Mouse (Mus musculus) lung, postnatal 0 days (tissue): Measurements from ENCODE around the gene H2afy. TPM values are rescaled to one million over a fixed set of nuclear protein-coding genes. Genes with fewer than 3 reads are reported as not detected.

Experiments
- ATAC-seq: fragments of 200-750 bp; cut with Nextera tagmentation; 2 replicates; pipeline ENCODE4 v1.8.0; 2017; ENCODE audit warnings: moderate library complexity
- DNase-seq: peaks from one replicate; pipeline ENCODE4 v3.0.0-alpha.2; 2016; ENCODE audit warnings: low spot score
- H3K27ac ChIP-seq: fragments of 300-500 bp; sonication (generic); 2 replicates; pipeline ENCODE4 v1.5.1; 2014; ENCODE audit warnings: antibody characterized with exemption, mild to moderate bottlenecking, low read length, mixed read lengths
- H3K27me3 ChIP-seq: fragments of 300-500 bp; sonication (generic); replicated peaks from 2 replicates; pipeline ENCODE4 v1.6.1; 2014; ENCODE audit warnings: low read length, mixed read lengths; ENCODE audit not compliant: insufficient read depth
- H3K36me3 ChIP-seq: fragments of 300-500 bp; sonication (generic); 2 replicates; pipeline ENCODE4 v1.6.1; 2014; ENCODE audit warnings: low read length, mixed read lengths; ENCODE audit not compliant: insufficient read depth
- H3K4me1 ChIP-seq: fragments of 300-500 bp; sonication (generic); 2 replicates; pipeline ENCODE4 v1.6.1; 2014; ENCODE audit warnings: antibody characterized with exemption, low read depth, low read length, mixed read lengths; ENCODE audit not compliant: insufficient read depth
- H3K4me2 ChIP-seq: fragments of 300-500 bp; sonication (generic); replicated peaks from 2 replicates; pipeline ENCODE4 v1.6.1; 2014; ENCODE audit warnings: low read depth, mild to moderate bottlenecking, low read length, moderate library complexity, mixed read lengths
- H3K4me3 ChIP-seq: fragments of 300-500 bp; sonication (generic); 2 replicates; pipeline ENCODE4 v1.5.1; 2014; ENCODE audit warnings: low read depth, low read length
- H3K9ac ChIP-seq: fragments of 300-500 bp; sonication (generic); replicated peaks from 2 replicates; pipeline ENCODE4 v1.6.1; 2014; ENCODE audit warnings: low read depth, mild to moderate bottlenecking
- H3K9me3 ChIP-seq: fragments of 300-500 bp; sonication (generic); 2 replicates; pipeline ENCODE4 v1.6.1; 2016; ENCODE audit warnings: low read length, mixed read lengths
- CTCF ChIP-seq: IDR thresholded peaks from 2 replicates; pipeline ENCODE4 v1.5.1; 2016; ENCODE audit warnings: antibody characterized with exemption, mild to moderate bottlenecking
- EP300 ChIP-seq: IDR thresholded peaks from 2 replicates; pipeline ENCODE4 v1.6.1; 2016; ENCODE audit warnings: antibody characterized with exemption, mild to moderate bottlenecking, control low read depth
- WGBS: fragments of 180-500 bp; shearing (Covaris S2); extraction: QIAGEN DNeasy Blood & Tissue Kit; methylation state at CpG from one replicate; pipeline ENCODE4 v1.1.7; 2014; 5-methylcytosine and 5-hydroxymethylcytosine counted together
- polyA plus RNA-seq: library from polyadenylated mRNA; unstranded; fragments of >200 nt; fragmentation: Nextera tagmentation; extraction: Ambion mirVana; gene quantifications from 2 replicates; pipeline ENCODE4 v1.2.1, GENCODE M21; 2015

H2afy gene
- polyA plus RNA-seq, 1 experiment from 2014 or later, result 126 TPM

DNA sequence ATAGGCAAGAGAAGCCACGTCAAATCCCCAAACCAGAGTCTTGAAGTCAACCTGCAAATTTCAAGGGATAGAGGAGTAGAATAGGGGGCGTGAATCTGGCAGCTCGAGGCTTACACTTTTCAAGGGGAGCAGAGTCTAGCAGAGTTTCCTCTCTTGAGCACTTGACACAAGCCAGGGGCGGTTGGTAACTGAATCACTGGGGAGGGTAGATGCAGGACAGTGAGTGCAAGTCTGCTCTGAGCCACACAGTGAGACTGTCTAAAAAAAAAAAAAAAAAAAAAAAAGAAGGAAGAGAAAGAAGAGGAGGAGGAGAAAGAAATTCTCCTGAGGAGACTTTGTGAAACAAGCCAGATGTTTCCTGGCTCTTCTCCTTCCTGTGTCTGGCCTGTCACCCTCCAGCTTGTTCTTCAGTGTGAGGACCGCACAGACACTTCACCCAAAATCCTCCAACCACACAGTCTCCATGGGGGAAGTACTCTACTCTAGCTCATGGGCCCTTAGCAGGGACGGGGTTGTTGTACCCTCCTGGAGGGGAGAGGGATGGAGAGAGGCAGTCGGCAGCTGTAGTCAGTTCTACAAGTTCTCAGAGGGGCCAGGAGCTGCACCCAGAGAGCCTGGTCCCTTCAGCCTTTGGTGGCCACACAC is 36.9 kb upstream of the H2afy start:
- no peak overlapping the region for H3K4me3 ChIP-seq
- ATAC-seq, result no peak
- H3K27ac ChIP-seq, result no peak overlapping the region
- no peak overlapping the region for H3K4me2 ChIP-seq
- WGBS, result 40% methylated on average over 7 of the region's 7 CpGs
- H3K9ac ChIP-seq, result no peak overlapping the region
- no peaks in the 10 kb centered on the region for H3K4me1 ChIP-seq
- H3K9me3 ChIP-seq, result no peaks in the 10 kb centered on the region
- no peak for TF ChIP-seq CTCF
- no peak for TF ChIP-seq EP300
- no peaks in the 10 kb centered on the region for H3K36me3 ChIP-seq
- no peaks in the 10 kb centered on the region for H3K27me3 ChIP-seq
- no peak for DNase-seq

DNA sequence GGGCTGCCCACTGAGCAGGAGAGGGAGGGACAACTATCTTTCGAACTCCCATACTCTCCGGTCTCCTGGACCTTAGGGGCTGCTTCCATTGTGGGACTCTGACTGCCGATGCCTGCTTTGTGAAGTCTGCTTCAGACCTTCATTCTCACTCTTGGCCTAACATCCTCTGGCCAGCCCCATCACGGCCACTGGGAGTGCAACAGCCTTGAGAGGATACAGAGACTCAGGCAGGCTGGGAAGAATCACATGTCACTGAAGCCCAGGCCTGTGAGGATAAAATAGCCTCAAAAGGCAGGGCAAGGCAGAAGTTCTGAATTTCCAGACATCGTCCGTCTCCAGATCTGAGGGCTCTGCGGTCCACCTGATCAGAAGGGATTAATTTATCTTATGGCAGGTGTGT is 35.9 kb upstream of the H2afy start:
- no peak for TF ChIP-seq EP300
- no peak for TF ChIP-seq CTCF
- Histone ChIP-seq H3K9me3 (no peaks in the 10 kb centered on the region), H3K9ac (no peak overlapping the region), H3K36me3 (no peaks in the 10 kb centered on the region), H3K27ac (no peak overlapping the region), H3K4me1 (no peaks in the 10 kb centered on the region), H3K4me3 (no peak overlapping the region), H3K27me3 (no peaks in the 10 kb centered on the region), H3K4me2 (no peak overlapping the region)
- WGBS, result 81% methylated on average over 7 of the region's 7 CpGs
- ATAC-seq (no peak), DNase-seq (no peak)

GRCm38 (mm10) chr13:56168403-56168781 is 32.2 kb upstream of the H2afy start:
- ATAC-seq (no peak), DNase-seq (no peak)
- Histone ChIP-seq H3K4me1 (no peaks in the 10 kb centered on the region), H3K27me3 (no peaks in the 10 kb centered on the region), H3K4me3 (no peak overlapping the region), H3K36me3 (no peaks in the 10 kb centered on the region), H3K27ac (no peak overlapping the region), H3K9ac (no peak overlapping the region), H3K4me2 (no peak overlapping the region), H3K9me3 (no peaks in the 10 kb centered on the region)
- 77% methylated on average over 3 of the region's 3 CpGs for WGBS
- TF ChIP-seq EP300 (no peak), CTCF (no peak)

DNA sequence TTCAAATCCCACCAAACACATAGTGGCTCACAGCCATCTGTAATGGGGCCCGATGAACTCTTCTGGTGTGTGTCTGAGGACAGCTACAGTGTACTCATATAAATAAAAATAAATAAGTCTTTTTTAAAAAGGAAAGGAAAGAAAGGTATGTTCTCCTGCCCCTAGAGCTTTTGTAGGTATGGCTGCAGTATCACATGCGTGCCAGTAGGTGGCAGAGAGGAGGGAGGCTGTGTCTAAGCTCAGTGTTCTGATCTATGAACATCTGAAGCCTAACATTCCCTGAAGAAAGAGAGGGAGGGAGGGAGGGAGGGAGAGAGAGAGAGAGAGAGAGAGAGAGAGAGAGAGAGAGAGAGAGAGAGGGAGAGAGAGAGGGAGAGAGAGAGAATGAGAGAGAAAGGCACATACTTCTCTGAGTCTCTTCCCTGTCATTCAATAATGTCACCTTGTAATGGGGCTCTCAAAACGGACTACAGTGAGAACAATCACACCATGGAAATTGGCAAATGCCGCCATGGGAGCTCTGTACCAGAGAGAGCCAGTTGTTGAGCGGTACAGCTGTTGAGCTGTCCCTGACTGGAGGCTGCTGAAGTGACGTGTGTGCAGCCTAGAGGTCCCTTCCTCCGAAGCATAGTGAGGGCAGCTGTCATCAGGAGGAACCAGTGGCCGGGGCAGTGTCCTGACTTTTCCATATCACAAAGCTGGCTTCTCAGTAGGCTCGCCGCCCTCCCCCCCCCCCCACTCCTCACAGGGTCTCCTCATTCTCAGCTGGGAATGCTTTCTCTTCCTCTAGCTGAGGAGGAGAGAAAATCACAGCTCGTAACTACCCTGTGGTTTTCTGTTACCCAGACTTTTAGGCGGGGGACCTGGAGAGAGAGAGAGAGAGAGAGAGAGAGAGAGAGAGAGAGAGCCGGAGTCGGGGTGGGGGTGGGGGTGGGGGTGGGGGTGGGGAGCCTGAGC is 31.6 kb upstream of the H2afy start:
- TF ChIP-seq CTCF (peak; percentile 81), EP300 (no peak)
- Histone ChIP-seq H3K4me1 (no peaks in the 10 kb centered on the region), H3K36me3 (no peaks in the 10 kb centered on the region), H3K27ac (no peak overlapping the region), H3K27me3 (no peaks in the 10 kb centered on the region), H3K9me3 (no peaks in the 10 kb centered on the region), H3K4me3 (no peak overlapping the region), H3K4me2 (no peak overlapping the region), H3K9ac (no peak overlapping the region)
- peak; percentile 68 for ATAC-seq
- WGBS, result 22% methylated on average over 8 of the region's 14 CpGs
- DNase-seq, result peak; percentile 54

DNA sequence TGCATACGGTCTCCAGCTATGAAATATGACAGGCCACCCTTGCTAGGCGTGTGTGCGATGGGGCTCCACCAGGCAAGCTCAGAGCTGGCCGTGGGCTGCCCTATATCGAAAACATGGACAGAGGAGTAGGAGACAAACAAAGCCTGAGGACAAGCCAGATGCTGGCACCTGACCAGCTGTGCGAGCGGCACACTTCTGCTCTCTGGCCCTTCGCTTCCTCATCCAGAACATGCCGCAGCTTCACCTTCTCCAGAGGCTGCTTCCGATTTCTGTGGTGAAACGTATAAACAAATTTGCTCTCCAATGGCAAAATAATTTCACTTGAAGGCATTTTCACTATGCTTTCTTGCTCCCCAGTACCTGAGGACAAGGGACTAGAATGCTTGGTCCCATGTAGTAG is 29.4 kb upstream of the H2afy start:
- no peaks in the 10 kb centered on the region for H3K9me3 ChIP-seq
- no peaks in the 10 kb centered on the region for H3K36me3 ChIP-seq
- H3K9ac ChIP-seq, result no peak overlapping the region
- H3K4me1 ChIP-seq, result no peaks in the 10 kb centered on the region
- TF ChIP-seq EP300, result no peak
- no peak for TF ChIP-seq CTCF
- no peak overlapping the region for H3K4me2 ChIP-seq
- 79% methylated on average over 11 of the region's 11 CpGs for WGBS
- DNase-seq, result no peak
- no peak for ATAC-seq
- no peaks in the 10 kb centered on the region for H3K27me3 ChIP-seq
- no peak overlapping the region for H3K4me3 ChIP-seq
- H3K27ac ChIP-seq, result no peak overlapping the region

DNA sequence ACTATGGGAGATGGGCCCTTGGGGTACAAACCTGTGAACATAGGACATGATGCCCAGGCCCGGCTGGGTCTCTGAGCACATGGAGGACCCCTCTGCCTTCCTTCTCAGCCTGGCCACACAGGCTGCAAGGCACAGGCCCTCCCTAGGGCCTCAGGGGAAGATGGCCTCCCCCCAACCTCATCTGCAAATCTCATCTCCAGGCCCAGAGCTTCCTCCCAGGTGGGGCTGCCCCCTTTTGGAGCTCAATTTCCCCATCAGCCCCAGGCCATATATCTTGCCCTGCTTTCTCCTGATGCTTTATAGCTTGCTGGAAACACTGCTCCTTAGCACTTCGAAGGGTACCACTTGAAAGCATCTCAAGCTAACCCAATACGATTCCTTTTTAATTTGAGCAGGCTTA is 28.2 kb upstream of the H2afy start:
- DNase-seq, result no peak
- 86% methylated on average over 3 of the region's 3 CpGs for WGBS
- no peak overlapping the region for H3K4me2 ChIP-seq
- H3K9ac ChIP-seq, result no peak overlapping the region
- TF ChIP-seq EP300 (no peak), CTCF (no peak)
- H3K36me3 ChIP-seq, result no peaks in the 10 kb centered on the region
- no peak overlapping the region for H3K27ac ChIP-seq
- no peak overlapping the region for H3K4me3 ChIP-seq
- H3K4me1 ChIP-seq, result no peaks in the 10 kb centered on the region
- no peak for ATAC-seq
- H3K9me3 ChIP-seq, result no peaks in the 10 kb centered on the region
- no peaks in the 10 kb centered on the region for H3K27me3 ChIP-seq
